Mouse (Mus musculus) gastrocnemius, postnatal 36 days (tissue): ENCODE measurements at regions not wholly inside any gene's neighbourhood (a gene's known extent, or its start where the extent isn't known, plus 50 kb on each side); places are given as distances from the start of the nearest gene placed in this dataset.

Source experiments
- DNase-seq, 2 experiments: peaks; one replicate each; pipeline ENCODE4 v3.0.0; 2022
- intact Hi-C: fragments of 180-260 bp; cut with DNase I; formaldehyde crosslinking; loops from one replicate; pipeline ENCODE4 v1.15.1; 2025

DNA sequence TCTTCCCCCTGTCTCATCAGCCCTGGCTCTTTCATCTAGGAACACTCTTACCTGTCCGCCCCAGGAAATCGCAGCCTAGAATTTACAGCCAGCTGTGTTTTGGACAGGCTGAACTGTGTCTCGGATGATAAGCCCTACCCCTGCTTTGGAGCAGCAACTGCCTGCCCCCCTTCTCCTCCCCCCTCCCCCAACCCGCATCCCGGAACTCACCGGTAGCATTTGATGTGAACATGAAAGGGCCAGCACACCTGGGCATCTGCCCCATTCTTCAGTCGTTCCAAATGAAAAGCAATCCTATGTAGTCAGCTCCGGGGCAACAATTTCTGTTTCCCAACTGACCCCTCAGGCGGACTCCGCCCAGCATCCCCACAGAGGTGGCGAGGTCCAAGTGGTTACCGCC, 130.1 kb upstream of the Ctnnb1 start:
- no peak for DNase-seq
- intact Hi-C loops: no loop called here

DNA sequence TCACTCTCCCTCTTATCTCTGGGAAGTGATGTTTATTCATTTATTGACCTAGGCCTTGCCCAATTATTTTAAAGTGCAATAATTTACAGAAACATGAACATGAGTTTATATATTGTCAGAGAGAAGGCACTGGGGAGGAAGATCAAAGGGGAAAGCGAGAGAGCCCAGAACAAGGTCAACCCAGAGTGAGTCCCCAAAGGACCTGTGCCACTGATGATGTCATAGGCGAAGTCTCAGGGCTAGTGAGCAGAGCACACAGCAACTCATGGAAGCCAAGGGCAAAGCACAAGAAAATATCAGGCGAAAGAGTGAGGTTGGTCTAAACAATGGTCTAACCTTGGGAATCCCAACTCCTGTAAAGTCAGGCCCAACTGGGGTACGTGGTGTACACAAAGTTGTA, 126.4 kb upstream of the Ctnnb1 start:
- intact Hi-C loops: no loop called here
- DNase-seq: no peak

DNA sequence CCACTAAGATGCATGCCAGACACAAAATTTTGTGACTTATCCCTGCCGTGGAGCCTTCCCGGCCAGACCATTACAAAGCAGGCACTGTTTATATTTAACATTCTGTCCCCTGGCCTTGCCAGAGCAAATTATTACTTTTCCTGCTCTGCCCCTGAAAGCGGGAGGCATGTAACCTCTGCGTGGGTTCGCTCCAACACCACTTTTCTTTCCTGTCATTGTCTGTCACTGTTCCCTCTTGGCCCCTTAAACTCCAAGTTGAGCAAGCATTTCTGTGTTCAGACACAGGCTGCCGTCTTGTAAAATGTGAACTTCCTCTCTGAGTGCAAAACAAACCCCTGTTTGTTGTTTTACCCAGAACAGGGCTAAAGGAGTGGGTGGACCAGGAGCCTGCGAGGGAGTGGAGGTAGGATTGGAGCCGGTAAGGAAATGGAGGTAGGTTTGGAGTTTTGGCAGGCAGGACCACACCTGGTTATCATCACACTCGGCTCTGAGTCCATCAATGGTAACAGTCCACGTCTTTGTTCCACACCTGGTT, 124.2 kb upstream of the Ctnnb1 start:
- intact Hi-C loops: no loop called here
- no peak for DNase-seq

DNA sequence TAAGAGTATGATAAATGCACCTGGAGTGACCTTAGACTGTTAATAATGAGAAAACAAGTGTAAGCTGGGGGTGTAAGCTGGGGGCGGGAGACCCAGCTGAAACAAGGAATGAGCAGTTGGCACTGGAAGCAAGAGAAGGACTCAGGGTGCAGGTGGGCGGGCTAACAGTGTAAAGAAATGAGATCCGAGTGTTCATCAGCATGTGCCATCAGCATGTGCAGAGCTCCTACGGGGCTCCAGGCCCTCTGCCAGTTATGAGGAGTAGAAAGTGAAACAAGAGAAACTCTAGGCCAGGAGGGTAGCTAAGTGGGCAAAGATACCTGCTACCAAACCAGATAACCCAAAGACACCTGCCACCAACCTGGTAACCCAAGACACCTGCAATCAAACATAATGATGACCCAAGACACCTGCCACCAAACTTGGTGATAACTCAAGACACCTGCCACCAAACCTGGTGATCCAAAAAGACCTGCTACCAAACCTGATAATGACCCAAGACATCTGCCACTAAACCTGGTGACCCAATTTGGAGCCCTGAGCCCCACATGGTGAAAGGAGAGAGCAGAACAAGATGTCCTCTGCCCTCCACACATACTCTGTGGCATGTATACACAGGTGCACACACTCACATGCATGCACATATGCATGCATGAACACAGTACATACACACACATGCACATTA, 120.1 kb upstream of the Ctnnb1 start:
- DNase-seq: no peak
- intact Hi-C loops: no loop called here

DNA sequence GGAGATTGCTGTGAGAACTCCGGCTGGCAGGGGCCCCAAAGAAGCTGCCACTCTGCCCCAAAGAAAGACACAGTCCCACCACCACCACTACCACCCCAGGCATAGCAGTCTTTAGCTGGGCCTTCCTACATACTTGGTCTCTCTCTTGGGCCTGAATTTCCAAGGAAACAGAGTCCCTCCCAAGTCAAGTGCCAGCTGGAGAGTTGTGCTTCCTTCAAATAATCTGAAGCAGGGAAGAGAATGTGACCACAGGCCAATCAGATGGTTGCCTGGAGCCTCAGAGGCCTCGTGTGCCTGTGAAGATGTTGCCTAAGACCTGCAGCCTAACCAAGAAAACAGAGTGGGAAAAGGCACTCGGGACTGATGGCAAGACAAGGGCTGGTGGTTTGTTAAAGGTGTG, 117.5 kb upstream of the Ctnnb1 start:
- DNase-seq: no peak
- intact Hi-C loops: no loop called here

DNA sequence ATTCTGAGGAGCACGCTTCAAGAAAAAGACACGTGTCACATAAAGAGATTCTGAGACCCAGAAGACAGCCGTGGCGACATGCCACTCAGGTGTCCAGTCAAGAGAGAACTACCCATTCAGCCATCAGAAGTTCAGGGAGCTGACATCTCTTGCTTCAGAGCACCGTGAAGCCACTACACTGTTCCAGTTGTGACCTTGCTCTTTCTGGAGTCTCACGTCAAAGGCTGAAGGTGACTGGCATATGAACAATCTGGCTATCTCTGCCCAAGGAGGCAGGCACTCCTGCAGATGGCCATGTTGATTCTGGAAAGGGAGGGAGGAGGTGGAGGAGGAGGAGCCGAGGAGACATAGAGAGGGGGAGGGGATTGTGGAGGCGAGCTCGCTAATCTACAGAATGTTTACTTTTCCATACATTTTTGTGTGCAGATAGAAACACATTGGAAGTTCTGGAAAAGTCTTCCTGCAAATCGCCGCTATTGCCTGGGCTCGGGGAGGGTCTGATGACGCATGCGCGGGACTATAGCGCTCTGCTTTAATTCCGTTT, 116.3 kb upstream of the Ctnnb1 start:
- no peak for DNase-seq
- intact Hi-C loops: no loop called here

DNA sequence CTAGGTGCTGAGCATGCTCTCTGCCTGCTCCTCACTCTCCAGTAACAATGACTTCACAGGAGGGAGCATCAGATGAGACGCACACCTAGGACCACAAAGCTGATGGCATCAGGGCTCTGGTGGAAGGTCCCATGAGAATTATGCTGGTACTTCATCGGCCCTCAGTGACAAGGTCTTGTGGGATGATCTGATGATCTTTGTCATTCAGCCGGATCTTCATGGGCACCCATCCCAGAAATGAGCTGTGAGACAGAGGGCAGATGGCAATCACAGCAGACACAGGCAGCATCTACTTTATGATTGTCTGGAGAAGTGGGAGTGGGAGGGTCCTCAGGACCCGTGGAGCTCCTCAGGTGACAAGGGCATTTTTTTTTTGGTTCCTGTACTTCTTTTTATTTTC, 114.7 kb upstream of the Ctnnb1 start:
- intact Hi-C loops: no loop called here
- DNase-seq: no peak

DNA sequence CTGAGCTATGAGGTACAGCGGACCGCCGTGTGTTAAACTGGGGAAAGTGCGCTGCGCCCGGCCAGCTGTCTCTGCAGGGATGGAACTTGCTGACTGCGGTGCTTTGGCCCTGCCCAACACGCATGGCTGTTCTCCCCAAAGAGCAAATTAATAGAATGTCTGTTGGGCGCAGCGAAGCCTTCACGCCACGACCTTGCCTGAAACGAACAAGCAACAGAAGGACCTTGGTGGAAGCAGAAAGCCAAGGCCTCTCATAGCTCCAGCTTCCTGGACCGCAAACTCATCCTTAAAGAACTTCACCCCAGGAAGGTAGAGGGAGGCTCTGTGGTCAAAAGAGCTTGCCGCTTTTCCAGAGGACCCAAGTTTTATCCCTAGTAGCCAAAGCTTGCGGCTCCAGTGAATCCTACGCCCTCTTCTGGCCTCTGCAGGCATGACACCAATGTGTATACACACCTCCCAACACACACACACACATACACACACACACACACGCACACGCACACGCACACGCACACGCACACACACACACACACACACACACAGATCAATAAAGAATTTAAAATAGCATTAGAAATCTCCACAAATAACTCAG, 110.2 kb upstream of the Ctnnb1 start:
- intact Hi-C loops: no loop called here
- DNase-seq: no peak

DNA sequence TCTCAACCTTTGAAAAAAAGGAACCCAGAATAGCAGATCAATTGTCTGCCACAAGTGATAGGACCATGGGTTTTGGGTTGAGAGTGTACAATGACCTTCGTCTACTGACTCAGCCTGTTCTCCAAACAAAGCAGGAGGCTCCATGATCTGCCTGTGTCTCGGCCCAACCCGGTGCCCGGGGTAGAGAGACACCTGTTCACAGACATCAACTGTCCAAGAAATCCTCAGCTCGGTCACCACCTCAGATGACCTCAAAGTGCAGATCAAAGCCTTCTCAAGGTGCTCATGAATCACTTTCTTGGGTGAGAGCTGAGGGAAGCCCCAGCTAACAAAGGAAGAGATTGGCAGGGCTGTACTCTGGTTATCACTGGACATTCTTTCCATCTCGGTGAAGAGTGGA, 108.1 kb upstream of the Ctnnb1 start:
- intact Hi-C loops: no loop called here
- no peak for DNase-seq

DNA sequence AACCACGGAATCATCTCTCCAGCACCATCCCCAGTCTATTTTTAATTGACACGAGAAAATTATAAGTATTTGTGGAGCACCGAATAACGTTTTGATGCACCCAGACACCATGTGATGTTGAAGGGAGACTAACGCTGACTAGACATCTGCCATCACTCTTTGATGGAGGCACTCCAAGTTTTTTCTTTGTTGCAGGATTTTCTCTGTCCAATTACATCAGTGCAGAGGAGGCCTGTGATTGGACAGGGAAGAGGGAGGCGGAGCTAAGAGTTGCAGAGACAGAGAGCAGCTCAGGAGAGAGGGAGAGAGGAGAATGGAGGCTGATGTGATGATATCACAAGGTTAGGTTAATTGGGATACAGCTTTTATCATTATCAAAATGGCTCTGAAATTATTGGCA, 105.6 kb upstream of the Ctnnb1 start:
- intact Hi-C loops: no loop called here
- DNase-seq: no peak

DNA sequence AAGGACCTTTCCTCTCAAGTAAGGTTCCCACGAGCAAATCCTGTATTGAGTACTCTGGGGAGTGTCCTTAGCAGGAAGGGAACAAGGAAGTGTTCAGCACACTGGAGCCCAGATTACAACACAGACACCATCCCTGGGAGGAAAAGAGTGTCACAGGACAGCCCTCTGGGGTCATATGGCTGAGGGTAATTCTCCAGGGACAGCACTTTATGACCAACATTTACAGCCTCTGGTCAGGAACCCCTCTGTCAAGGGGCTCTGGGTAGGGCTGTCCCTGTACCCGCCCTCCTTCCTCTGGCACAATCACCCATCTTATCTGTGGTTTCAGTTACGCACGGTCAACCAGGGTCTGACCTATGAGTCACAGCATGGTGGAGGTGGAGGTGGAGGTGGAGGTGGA, 102.8 kb upstream of the Ctnnb1 start:
- intact Hi-C loops: no loop called here

DNA sequence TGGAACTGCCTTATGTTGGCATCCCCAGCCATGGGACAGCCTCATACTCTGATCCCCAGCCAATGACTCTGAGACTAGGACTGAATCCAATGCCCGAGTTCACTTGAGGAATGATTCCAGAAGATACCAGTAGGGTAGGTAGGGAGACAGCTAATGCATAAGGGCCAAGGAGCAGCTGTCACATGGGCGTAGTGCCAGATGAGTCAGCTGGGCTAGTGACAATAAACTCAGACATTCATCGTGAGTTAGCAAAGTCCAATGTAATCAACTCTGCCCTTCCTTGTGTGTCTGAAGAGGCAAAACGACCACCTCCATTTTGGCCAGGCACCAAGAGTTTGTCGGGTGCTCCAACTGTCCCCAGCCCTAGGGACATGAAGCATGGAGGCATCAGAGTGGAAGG, 98.5 kb upstream of the Ctnnb1 start:
- DNase-seq: peak; percentile 57 to 62
- intact Hi-C loops: no loop called here

More for the DNA sequence above, 102.8 kb upstream of the Ctnnb1 start:
- no peak for DNase-seq

DNA sequence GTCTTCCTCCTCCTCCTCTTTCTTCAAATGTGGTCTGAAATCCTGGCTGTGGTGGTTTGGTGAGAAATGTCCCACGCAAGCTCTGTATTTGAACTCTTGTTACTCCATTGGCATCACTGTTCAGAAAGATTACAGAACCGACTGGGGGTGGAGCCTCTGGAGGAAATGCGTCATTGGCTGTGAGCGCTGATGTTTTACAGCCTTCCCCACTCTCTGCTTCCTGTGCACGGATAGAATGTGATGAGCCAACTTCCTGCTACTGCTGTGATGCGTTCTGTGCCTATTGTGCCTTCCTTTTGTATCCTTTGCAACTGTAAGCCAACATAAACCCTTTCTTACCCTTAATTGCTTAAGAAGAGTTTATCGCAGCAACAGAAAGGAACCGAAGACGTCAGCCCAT, 94.8 kb upstream of the Ctnnb1 start:
- DNase-seq: no peak
- intact Hi-C loops: no loop called here

DNA sequence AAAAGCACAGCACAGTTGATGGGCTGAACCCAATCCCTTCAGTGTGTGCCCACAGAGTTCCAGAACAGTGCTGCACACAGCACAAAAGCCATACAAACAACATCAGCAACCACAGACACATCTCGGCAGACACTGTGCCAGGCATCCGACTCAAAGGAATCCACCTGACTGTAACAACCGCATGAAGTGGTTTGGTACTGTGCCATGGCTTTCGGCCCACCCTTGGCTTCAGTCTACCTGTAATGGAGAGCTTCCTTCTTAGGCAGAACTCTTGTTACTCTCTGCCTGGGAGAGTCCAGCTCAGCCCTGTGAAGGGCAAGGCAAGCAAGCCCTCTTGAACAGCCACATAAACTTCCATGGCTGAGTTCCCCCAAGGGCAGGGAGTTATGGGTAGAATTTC, 93.4 kb upstream of the Ctnnb1 start:
- DNase-seq: no peak
- intact Hi-C loops: no loop called here

DNA sequence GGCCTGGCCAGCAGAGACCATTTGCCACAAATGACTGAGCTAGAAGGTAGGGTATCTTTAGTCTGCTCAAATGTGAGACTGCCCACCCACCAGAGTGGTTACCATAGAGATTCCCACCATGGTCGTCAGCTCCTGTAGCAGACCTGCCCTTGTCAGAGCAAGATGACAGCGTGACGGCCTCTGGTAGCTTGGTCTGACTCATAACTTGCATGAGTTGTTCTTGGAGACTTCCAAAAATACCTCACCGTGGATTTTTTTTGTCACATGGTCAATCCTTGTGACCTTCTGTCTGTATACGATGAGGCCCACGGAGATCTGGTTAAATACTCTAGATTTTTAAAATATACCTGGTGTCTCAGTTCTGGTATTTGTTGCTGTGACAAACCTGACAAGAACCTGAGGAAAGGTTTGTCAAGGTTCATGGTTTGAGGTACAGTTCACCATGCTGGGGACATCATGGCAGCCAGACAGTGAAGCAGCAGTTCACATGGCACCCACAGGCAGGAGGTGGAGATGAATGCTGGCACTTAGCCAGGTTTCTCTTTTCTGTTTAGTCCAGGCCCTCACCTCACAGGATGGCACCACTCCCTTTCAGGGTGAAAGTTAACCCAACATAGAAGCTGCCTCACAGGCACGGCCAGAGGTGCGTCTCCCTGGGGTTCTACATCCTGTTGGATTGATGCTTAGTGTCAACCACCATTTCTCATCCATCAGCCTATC, 91.4 kb upstream of the Ctnnb1 start:
- intact Hi-C loops: no loop called here

DNA sequence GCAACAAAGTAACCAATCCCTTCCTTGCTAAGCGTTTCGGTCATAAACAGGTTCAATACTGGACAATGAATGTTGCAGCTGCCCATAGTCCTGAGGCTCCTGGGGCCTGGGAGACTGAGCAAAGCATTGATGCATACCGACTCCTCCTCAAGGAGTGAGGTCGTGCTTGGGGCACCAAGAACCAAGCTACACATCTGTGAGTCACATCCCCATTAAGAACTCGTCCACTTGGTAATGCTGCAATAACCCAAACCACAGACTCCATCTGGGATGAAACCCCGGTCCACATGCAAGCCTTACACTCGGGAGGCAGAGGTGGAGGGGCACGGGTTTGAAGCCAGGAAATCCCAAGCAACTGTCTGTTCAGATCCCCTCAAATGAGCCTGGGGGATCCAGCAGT, 85.3 kb upstream of the Ctnnb1 start:
- DNase-seq: no peak
- intact Hi-C loops: no loop called here

More for the DNA sequence above, 91.4 kb upstream of the Ctnnb1 start:
- DNase-seq: no peak

DNA sequence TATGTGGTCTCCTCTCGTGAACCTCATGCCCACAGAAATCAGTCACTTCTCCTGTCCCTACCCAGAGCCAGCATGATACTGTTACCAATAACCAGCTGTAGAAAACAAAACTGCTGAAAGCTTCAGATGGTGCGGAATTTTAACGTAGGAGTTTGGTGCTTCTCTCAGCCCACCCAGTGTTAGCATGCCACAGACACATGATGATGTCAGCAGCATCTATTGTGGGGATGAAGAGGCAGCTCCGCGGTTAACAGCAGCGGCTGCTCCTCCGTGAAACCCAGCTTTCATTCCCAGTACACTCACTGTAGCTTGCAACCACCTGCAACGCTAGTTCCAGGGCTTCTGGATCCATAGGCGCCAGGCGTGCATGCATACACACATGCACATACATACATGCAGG, 83.5 kb upstream of the Ctnnb1 start:
- DNase-seq: no peak
- intact Hi-C loops: no loop called here

DNA sequence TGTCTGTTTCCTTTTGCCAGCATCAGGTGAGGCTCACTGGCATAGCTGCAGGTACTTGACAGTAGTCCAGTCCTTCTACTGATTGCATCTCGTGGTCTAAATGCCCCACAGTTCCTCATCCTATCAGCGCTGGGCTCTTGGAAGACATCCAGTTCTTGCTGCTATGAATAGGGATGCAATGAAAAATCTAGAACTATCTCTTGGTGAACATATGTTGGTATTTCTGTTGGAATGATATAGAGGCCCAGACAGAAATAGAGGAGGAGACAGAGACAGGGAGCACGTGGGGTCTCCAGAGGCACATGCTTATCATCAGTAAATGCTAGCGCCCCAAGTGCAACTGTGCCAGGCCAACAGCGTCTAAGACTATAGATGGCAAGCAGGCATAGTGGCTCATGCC, 81.4 kb upstream of the Ctnnb1 start:
- no peak for DNase-seq
- intact Hi-C loops: no loop called here

DNA sequence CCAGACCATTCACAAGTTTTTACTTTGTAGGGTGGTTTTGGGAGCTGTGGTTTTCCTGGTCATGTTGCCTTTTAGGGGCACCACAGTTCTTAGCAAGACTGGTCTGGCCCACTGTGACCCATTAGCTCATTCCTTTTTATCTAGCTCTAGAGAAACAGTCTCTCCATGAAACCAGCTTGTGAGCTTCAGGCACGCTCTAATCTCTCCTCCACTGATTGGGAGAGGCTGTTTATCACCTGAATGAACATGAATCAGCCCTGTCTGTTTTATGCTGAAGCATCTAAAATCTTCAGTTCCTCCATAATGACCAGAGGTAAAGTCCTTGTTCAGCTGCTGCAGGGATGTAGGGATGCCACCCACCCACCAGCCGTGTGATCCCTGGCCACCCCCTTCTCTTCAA, 80.1 kb upstream of the Ctnnb1 start:
- intact Hi-C loops: no loop called here
- no peak for DNase-seq

DNA sequence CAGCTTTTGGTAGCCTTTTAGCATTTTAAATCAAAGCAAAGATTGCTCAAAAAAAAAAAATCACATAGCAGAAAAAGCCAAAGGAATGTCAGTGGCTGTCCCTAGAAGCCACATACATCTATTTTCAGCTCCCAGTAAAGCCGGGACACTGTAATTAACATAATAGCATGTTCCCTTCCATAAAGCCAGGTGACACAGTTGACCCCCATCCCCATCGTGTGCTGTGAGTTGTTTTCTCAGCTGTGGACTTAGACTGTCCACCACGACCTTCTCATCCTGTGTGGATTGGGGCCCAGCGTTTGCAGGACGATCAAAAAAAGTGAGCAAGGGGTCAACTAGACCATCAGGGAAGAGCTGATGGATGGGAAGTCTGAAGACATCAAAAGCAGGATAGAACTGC, 78.9 kb upstream of the Ctnnb1 start:
- intact Hi-C loops: no loop called here
- no peak for DNase-seq

DNA sequence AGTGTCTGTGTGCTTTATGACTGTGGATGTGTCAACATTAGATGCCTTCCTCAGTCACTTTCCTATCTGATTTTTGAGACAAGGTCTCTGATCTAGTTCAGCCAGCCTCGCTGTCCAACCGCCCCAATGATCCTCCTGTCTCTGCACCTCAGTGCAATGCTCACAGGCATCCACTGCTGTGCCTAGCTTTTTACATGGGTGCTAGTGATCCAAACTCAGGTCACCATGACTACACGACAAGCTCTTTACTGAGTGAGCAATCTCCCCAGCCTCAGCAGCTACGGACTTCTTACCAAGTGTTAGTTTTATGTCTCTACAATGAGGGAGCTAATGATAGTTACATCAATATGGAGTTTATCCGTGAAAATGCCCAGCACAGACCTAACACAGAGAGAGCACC, 77.1 kb upstream of the Ctnnb1 start:
- no peak for DNase-seq

DNA sequence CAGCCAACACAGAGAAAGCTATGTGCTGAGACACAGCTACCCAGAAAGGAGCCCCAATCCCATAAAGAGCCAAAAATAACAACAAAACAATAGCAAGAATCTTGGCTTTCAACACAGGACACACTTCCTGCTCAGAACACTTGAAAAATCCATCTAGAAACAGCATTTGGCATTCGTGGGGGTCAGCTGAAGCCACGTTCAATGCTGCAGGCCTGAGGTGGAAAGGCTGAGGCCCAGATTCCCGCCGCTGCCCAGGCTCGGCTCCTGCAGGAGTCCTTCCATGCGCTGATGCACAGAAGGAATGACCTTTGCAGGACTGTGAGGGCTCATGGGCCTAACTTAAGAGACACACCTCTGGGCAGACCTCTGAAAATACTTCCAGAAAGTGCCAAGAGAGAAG, 76.4 kb upstream of the Ctnnb1 start:
- intact Hi-C loops: no loop called here
- DNase-seq: no peak

More for the DNA sequence above, 77.1 kb upstream of the Ctnnb1 start:
- intact Hi-C loops: no loop called here
